Mouse (Mus musculus): ENCODE results near the gene Mylk2. TPM values are rescaled to one million over a fixed set of nuclear protein-coding genes. Genes with fewer than 3 reads are reported as not detected.

Gene Mylk2
- polyA plus RNA-seq, 3 experiments from 2014 or later, result not detected

DNA sequence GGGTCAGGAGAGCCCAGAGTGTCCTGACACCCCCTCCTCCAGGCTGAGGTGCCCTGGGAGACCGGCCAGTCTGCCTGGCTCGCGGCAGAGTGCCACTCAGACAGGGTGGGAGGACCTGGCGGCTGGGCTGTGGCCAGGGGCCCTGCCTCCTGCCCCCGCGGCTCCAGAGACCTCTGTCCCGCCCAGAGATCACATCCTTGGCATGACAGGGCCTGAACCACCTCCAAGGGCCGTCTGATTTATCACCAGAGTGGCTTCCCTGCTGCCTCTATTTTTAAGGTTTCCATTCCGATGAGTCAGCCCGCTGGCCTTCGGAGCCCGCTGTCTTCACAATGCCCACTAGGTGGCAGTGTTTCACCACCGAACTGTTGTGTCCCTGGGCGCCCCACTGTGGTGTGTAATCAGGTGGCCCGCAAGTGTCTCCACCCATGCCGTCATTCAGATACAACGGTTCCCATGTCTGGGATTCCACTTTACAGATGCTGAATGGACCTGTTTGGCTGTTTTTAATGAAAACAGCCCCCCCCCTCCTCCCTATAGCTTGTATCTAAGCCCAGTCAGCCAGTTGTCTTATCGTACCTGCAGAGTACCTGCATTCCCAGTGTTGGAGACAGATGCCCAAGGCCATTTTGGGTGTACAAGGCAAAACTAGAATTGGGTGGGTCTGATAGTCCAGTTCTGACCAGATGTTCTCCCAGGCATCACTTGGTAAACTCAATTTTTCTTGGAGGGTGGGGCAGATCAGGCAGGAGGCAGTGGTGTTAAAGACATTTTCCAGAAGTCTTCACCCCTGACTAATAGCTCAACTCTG, 3.4 kb downstream of the Mylk2 start:
- peak; percentile 91 for ATAC-seq

DNA sequence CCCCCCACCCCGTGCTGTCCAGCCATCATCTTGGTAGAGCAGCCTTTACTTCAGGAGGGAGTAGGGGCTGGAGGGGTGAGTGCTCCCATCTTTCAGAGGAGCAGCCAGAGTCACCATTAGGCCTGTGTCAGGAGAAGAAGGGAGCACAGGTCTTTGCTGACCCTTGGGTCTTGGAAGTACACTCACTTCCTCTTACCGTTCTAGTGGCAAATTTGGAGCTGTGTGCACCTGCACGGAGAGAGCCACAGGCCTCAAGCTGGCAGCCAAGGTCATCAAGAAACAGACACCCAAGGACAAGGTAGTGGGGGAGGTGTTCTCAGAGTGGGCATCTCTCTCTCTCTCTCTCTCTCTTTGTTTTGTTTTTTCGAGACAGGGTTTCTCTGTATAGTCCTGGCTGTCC, 4.3 kb downstream of the Mylk2 start:
- ATAC-seq, result no peak

DNA sequence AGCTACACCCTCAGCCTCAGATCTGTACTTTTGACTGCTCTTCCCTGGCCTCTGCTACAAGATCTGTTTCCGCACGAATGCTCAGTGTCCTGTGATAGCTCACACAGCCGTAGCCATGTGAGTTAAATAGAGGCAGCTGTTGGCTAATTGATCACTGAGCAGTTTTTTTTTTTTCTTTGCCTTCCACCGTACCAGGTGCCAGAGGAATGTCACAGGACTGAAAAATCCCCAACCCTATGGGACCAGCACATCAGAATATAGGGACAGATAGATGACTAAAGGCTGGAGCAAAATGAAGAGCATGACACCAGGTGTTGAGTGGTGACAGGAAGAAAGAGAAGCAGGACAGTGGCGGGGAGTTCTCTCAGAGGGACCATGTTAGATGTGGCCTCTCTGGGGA, 5.0 kb downstream of the Mylk2 start:
- no peak for ATAC-seq

DNA sequence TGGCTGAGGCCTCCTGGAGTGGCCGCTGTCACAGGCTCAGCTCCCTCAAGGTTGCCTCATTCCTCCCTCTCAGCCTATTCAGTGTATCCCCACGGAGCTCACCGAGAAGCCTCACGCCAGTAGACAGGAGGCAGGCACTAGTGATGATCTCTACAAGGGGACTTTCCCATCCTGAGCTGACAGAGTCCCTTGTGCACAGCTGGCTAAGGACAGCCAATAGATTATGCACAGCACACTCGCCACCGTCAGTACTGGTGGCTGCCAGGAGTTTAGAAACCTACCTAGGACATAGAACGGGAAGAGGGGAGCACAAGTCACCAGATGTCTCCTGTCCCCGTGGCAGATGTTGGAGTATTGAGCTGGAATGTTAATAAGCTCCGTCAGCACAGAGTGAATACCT, 6.5 kb downstream of the Mylk2 start:
- ATAC-seq, result no peak

DNA sequence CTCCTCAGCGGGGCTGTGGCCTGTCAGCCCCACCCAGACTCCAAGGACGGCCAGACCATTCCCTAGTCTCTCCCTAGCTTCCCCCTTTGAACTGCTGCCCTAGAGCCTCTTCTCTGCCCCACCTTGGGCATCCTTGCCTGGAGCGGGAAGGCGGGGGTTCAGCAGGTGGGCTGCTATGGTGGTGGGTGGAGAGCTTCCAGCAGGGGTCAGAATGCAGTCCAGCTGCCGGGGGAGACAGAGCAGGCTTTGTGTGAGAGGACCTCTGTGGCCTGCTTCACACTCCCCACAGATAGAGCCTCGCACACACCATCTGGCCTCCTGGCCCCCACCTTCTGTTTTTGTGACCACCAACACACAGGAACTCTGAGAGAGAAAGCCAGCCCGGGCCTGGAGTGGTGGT, 11.2 kb downstream of the Mylk2 start:
- no peak for ATAC-seq

DNA sequence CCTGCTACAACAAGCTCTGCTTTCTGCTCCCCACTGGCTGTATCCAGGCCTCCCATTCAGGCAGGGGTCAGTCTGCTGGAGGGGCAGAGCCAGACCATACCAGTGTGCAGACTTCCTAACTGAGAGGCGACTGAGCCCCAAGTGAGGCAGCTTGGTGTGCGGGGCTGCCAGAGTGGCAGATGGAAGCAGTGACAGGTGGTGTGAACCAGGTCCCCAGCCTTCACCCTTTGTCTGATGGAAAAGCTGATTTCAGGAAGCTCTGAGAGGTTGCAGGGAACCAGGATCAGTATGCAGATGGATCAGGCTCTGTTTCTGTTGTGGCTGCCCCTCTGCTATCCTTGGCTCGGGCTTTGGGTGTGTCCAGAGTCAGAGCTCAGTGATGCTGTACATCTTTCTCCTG, 12.5 kb downstream of the Mylk2 start:
- ATAC-seq, result no peak

DNA sequence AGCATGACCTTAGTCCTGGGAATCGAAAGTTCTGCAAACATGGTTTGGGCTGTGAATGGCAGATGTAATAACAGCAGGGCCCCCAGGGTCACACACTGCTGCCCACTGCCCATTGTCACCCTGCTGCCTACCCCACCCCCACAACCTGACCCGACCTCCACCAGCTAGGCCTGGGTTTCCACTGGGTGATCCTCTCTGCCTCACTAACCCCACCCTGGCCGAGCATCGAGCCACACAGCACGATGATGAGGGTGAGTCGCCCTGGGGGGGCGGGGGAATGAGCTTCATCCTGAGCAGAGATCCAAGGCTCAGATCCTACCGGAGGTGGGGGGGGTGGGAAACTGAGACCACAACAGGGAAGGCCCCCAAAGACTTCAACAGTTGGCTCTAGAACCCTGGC, 13.0 kb downstream of the Mylk2 start:
- no peak for ATAC-seq

DNA sequence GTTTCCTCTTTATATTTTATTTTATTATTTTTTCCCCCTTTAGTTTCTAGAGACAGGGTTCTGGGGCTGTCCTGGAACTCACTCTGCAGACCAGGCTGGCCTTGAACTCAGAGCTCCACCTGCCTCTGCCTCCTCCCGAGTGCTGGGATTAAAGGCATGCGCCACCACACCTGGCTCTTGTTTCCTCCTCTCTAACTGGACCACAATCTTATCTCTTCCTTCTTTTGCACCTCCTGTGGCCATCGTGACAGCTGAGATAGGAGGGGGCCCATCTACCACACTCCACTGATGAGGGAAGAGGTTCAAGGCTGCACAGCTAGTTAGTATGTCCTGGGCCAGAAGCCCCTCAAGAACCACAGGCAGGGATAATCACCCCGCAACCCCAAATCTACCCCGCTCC, 13.4 kb downstream of the Mylk2 start:
- ATAC-seq, result no peak

DNA sequence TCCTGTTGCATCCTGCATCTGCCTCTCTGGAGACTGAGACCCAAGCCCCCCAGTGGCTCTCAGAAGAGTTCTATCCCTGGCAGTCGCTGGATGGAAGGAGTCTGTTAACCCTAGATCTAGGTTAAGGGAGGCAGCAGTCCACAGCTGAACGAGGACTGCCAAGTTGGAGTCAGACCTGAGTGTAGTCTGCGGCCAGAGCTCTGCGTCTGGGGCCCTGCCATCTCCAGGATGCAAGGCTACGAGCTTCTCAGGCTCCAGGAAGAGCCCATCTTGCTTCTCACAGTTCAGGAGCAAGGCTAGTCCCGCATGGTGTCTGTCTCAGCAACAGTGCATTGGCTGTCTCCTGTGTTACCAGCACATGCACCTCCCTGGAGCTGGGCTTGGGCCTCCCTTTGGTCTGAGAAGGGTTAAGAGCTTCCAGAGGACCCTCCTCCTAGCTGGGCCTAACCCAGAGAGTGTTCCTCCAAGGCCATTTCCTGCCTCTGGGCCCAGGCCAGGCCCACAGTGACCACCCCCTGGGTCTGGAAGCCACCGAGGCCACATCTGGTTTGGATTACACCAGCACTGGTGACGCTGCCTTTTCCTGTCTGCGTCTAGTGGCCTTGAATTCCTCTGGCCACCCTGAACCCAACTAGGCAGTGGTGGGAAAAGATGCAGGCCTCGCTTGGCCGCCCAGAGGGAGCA, 14.2 kb downstream of the Mylk2 start:
- ATAC-seq, result no peak

DNA sequence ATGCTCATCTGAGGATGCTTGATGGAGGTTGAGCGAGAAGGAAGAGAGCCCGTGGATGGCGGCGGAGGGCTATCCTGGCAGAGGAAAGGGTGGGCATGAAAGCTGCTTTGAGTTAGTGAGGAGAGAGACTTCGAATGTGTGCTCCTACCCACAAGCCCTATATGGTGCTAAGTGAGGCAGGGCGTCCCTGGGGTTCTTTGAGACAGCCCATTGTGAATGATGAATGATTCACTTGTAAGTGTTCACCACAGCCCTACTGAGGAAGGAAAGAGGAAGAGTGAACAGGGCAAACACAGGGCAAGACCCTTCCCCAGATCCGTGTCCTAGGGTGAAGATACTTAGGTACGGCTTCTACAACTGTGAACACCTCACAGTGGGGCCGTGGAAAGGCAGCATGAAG, 15.7 kb downstream of the Mylk2 start:
- ATAC-seq, result no peak

DNA sequence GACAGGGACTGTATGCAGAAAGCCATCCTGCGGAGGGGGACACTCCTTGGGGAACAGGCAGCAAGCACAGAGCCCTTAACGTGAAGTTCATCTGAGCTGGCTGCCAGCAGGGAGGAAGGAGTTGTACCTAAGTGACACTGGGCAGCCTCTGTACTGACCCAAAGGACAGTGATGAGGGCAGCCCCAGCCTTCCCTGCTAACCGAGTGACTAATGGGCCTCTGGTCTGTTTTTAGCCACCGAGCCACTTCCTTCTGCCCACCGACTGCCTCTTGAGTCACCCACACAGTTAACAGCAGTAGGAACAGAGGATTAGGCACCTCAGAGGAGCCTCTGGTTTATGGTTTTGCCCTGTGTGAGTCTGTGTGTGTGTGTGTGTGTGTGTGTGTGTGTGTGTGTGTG, 16.2 kb downstream of the Mylk2 start:
- no peak for ATAC-seq

DNA sequence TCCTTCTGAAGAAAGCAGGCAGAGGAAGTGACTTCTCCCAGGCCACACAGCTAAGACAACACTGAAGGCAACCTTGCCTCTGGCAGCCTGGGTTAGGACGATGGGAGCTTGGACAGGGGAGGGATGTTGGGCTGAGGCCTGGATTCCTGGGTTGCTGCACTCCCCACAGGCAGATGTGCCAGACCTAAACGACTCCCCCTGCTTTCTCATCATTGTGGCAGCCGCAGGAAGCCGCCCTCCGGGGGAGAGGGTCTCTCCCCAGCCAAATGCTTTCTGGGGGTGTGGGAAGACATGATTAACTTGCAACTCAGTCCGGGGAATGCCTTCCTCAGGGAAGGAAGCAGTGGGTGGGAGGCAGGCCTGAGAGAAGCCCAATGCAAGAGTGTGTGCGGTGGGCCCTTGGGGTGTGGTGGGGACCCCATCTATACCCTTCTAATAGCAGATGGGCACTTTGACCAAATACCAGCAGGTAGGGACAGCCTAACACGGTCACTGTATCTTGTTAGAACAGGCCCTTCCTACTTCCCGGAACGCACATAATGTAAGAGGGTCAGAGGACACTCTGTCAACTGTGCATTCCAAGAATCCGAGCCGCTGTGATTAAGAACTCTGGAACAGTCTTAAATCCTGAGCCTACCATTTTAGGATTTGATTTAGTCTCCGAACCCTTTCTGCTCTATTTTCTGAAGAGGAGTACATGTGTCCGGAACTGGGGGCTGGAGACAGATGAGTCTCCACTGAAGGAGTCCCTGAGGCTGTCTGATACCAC, 17.3 kb downstream of the Mylk2 start:
- no peak for ATAC-seq

DNA sequence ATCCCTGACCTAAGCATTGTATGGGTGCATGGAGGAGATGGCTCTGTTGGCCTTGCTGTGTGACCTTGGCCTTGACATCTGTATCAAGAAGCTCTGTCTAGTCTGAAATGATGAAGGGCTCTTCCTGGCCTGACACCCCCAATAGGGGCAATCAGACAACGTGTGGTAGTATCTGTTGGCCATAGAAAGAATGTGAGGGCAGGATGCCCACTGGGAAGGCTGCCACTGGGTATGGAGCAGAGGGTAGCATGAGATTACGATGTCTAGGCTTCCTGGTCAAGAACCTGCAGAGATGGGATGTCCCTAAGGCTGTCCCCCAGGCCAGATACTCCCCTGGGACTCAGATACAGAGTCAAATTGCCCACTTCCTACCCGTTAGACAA, 17.8 kb downstream of the Mylk2 start:
- no peak for ATAC-seq

DNA sequence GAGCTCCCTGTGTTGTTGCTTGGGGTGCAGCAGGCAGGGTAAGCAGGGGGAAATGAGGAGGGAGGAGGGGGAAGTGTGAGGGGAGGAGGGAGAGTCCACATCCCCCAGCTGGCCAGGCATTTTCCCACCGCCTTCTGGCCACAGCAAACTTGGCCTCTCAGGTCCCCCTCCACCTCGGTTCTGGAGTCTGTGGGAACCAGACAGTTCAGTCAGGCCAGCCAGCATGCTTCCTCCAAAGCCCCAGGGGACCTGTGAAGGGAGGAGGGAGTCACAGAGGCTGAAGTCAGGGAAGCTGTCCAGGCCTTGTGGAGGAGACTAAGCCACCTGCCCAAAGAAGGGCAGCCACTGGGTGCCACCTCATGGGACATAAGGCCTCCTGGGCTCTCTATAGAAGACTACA, 19.1 kb downstream of the Mylk2 start:
- ATAC-seq, result no peak

DNA sequence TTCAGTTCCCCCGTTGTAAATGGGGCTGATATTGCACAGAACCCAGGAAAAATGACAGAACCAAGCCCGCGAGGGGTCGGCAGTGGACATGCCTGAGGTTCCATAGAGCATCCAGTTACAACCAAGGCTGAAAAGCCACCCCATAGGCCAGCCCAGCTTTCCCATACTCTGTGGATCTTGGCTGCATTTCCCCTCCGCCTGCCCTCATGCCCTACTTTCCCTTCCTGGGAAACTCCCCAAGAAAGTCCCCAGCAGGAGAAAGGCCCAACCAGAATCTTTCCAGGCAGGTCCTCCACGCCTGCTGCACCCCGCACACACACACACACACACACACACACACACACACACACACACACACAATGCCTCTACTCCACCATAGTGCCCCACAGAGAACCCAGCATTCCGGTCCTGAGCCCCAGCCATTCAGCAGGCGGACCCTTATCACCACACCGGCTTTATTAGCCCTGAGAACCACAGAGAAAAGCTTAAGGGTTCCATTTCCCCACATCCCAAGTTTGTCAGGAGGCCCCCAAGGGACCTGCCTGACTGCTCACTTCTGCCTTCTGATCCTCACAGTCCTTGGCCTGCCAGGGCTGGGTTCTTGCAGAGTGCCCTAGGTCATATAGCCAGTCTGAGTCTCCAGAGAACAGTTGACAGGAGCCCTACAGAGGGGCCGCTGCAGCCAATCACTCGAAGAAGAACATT, 20.5 kb downstream of the Mylk2 start:
- no peak for ATAC-seq

DNA sequence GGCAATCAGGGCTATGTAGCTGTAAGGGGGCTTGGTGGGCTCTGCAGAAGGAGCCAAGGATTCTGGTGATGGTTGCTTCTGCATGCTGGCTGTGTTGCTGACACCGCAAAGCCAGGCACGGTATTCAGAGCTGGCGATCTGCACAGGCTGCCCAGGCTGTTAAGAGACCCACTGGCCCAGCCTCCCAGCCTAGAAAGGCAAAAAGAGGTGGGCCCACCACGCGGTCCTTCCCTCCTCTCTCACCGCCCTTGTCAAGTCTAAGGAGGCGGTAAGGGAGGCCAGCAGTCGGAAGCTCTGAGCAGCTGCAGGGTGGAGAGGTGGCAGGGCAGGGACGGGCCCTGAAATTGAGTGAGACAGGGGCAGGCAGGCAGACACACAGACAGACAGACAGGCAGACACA, 21.9 kb downstream of the Mylk2 start, which contains the start of gene Foxs1:
Gene Foxs1 (minus strand): TSS at position 161 of the 400 bp plus-strand sequence.
- no peak for ATAC-seq

DNA sequence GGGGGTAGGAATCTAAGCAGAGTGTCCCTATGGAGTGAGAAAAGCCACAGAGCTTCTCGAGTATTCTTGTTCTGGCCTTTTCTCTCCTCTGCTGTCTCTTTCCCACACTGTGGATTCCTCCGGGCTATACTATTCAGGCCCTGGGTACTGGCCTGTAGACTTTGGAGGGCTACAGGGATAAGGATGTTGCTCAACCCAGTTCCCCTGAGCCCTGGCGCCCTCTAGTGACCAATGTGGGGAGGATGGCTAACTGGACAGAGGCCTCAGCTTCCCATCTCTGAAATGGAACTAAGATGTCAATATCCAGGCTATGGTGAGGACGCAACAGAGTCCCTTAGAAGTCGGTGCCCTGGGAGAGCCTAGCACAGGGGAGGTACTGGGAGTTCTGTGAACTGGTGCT, 22.5 kb downstream of the Mylk2 start:
- ATAC-seq, result no peak

DNA sequence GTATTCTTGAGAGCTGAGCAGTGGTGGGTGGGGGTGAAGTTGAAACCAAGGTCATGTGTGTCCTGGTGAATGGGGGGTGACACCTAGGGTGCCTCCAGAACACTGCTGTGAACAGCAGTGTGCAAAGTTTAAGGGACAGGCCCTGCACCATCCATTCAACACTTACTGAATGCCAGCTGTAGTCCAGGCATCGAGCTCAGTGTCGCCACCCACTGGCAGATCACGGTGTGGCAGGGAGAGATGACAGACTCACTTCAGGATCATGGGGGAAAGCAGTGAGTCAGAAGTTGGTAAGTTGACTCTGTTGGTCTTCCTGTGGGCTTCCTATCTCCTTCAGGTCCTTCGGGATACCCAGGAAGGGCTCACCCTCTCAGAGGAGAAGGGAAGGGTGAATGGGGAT, 28.7 kb downstream of the Mylk2 start:
- ATAC-seq, result no peak

DNA sequence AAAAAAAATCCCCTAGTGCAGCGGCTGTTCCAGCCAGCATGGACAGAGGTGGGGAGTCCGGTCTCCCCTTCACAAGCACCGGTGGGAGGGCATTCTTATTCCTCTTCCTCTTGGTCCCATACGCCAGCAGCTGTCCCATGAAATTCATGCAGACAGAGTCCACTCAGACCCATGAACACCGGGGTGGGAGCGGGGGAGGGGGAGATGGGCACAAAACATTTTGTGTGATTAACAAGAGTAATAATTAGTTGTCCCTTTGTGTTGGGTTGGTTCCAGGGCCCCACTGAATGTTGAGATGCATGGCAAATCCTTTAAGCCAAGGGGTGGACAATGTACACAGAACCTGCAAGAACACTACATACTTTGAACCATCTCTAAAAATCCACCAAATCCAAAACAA, 30.0 kb downstream of the Mylk2 start:
- ATAC-seq, result no peak

DNA sequence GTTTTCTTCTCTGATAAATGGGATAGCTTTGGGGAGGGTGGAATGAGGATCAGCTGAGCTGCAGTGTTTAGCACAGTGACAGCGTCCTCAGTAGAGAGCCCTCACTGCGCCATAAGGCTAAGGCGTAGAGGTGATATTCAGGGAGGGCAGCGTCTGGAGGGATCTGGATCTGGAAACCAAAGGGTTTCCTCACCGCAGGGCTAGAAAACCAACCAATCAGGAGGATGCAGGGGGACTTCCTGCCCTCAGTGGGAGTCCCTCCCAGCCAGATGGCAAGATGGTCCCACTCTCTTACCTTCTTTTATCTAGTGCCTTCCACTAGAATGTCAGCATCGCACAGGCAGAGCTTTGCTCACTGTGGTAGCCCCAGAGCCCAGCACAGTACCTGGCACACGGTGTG, 30.6 kb downstream of the Mylk2 start:
- no peak for ATAC-seq

DNA sequence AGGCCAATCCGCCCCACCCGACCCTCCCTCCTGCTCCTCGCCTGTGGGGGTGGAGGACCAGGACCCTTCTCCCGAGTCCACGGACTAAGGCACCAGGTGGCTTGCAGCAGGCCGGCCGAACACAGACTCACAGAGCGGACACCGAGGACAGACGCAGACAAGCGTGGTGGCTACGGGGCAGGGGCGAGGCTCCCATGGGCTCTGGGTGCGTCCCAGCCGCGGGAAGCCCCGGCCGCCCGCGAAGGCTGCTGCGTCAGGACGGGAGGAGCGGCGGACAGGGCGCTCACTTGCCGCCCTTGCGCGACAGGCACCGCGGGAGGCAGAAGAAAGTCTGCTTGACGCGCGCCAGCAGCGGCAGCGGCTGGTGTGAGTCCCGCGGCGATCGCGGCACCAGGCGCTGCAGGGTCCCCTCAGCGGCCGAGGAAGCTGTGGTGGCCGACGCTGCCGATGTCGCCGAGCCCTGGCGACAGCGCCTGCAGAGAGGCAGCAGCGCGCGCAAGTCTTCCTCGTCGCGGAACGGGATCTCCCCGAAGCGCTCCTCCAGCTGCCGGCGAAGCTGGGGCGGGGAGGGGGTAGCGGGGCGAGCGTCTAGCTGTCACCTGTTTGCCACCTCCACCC, 31.9 kb downstream of the Mylk2 start:
- no peak for ATAC-seq

DNA sequence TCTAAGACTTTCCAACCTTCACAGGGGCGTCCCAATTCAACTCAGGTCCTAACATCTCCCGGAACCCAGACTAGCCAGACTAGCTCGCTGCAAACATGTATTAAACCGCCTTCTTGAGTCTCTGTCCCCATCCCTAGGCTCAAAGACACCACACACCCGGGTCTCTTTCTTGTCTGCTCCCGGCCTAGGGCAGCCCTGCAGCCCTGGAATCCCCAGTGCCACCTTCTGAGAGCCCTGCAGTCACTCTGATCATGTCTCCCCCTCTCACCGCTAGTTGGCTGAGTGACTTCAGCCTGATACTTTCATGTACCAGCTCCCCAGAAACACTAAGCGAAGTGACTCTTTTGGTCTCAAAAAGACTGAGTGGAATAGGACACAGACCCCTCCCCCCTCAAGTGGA, 32.4 kb downstream of the Mylk2 start:
- no peak for ATAC-seq

DNA sequence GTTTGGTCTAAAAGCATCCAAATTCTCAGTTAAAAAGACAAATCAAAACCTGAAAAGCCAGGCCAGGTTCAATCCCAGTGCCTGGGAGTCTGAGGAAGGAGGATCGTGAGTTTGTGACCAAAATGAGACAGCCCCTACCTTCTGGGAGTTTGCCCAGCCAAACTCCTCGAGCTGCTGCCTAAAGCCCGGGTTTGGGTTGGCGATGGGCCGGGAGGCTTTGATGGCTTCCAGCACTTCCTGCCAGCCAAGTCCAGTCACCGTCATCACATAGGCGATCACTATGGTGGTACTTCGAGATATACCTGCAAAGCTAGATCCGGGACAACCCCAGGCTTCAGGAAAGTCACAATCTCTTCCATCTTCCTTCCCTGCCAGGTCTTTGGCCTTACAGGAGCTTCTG, 32.9 kb downstream of the Mylk2 start:
- ATAC-seq, result no peak
